Mouse (Mus musculus) embryonic facial prominence, embryonic 14.5 days (tissue): Measurements from ENCODE around the gene Kcnip4. TPM values are rescaled to one million over a fixed set of nuclear protein-coding genes. Genes with fewer than 3 reads are reported as not detected.
A peak's percentile ranks its signal among the peaks of the same experiment; 100 is the strongest.

Experiments used
- ATAC-seq: fragments of 200-750 bp; cut with Nextera tagmentation; 2 replicates; pipeline ENCODE4 v1.8.0; 2017; ENCODE audit warnings: low read depth, moderate number of reproducible peaks, moderate TSS enrichment
- DNase-seq: peaks from one replicate; pipeline ENCODE4 v3.0.0-alpha.2; 2015; ENCODE audit warnings: low spot score
- H3K27ac ChIP-seq: fragments of 300-500 bp; sonication (generic); replicated peaks from 2 replicates; pipeline ENCODE4 v1.5.1; 2014; ENCODE audit warnings: low read depth, mild to moderate bottlenecking, low read length, moderate library complexity
- H3K27me3 ChIP-seq: fragments of 300-500 bp; sonication (generic); replicated peaks from 2 replicates; pipeline ENCODE4 v1.6.1; 2014; ENCODE audit warnings: low read length; ENCODE audit not compliant: control insufficient read depth, insufficient read depth
- H3K36me3 ChIP-seq: fragments of 300-500 bp; sonication (generic); 2 replicates; pipeline ENCODE4 v1.6.1; 2014; ENCODE audit warnings: low read length, mixed read lengths; ENCODE audit not compliant: control insufficient read depth, insufficient read depth
- H3K4me1 ChIP-seq: fragments of 300-500 bp; sonication (generic); 2 replicates; pipeline ENCODE4 v1.6.1; 2014; ENCODE audit warnings: antibody characterized with exemption, low read length; ENCODE audit not compliant: control insufficient read depth, insufficient read depth
- H3K4me2 ChIP-seq: fragments of 300-500 bp; sonication (generic); 2 replicates; pipeline ENCODE4 v1.6.1; 2014; ENCODE audit warnings: low read depth, mild to moderate bottlenecking, low read length, moderate library complexity, mixed read lengths
- H3K4me3 ChIP-seq: fragments of 300-500 bp; sonication (generic); 2 replicates; pipeline ENCODE4 v1.5.1; 2014; ENCODE audit warnings: low read depth, mild to moderate bottlenecking, low read length
- H3K9ac ChIP-seq: fragments of 300-500 bp; sonication (generic); 2 replicates; pipeline ENCODE4 v1.6.1; 2014; ENCODE audit warnings: low read depth, mild to moderate bottlenecking, low read length, moderate library complexity, mixed read lengths
- H3K9me3 ChIP-seq: fragments of 300-500 bp; sonication (generic); 2 replicates; pipeline ENCODE4 v1.6.1; 2016; ENCODE audit warnings: low read length; ENCODE audit not compliant: control insufficient read depth
- WGBS: fragments of 180-500 bp; shearing (Covaris S2); extraction: QIAGEN DNeasy Blood & Tissue Kit; methylation state at CpG from one replicate; pipeline ENCODE4 v1.1.7; 2014; 5-methylcytosine and 5-hydroxymethylcytosine counted together
- polyA plus RNA-seq: library from polyadenylated mRNA; unstranded; fragments of >200 nt; fragmentation: Nextera tagmentation; extraction: Ambion mirVana; gene quantifications from 2 replicates; pipeline ENCODE4 v1.2.1, GENCODE M21; 2014

The Kcnip4 gene
- polyA plus RNA-seq, 1 experiment from 2014 or later = 2.9 TPM

DNA sequence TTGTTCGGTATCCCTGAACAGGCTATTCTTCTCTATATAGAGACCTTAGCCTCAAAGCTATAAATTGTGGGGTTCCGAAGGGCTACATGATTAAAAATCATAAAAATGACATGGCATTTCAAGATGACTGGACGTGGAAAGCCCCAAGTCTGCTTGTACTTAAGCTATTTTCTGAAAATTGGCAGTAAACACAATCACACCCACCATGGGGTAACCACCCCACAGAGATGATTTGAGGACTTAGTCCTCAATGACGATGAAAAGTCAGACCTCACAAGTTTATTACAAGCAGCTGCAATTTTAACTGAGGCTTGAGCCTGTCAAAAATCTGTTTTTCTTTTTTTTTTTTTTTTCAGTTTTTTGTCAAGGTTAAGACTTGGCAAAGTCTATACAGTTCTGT is 527.3 kb downstream of the Kcnip4 start:
- H3K27ac ChIP-seq = no peak overlapping the region
- 54% methylated on average over 4 of the region's 4 CpGs for WGBS
- no peak overlapping the region for H3K4me3 ChIP-seq
- DNase-seq = peak; percentile 42
- ATAC-seq = no peak
- H3K27me3 ChIP-seq = no peaks in the 10 kb centered on the region
- H3K4me2 ChIP-seq = no peak overlapping the region
- no peaks in the 10 kb centered on the region for H3K4me1 ChIP-seq
- H3K36me3 ChIP-seq = no peaks in the 10 kb centered on the region
- H3K9ac ChIP-seq = no peak overlapping the region
- H3K9me3 ChIP-seq = no peaks in the 10 kb centered on the region

DNA sequence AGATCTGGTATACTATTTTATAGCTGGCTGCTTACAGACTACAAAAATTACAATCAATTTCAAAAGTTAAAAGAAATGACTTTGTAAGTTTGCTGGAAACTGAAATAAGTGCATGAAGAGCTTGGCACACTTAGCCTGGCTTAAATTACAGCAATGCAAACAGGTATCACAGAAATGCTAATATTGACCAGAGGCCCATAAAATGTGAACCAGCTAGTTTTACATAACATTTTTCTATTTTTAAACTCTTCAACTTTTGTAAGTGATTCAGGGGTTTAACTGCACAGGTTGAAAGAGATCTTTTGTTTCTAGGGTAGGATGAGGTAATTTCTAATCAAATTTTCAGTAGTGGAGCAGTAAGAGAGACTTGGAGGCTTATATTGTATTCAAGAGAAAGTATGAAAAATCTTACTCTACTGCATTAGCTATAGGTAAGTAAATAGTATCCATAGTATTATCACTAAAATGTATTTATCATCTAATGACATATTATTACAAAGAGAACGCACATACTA is 535.5 kb downstream of the Kcnip4 start:
- H3K4me1 ChIP-seq = no peaks in the 10 kb centered on the region
- DNase-seq (no peak), ATAC-seq (no peak)
- no peak overlapping the region for H3K9ac ChIP-seq
- H3K4me3 ChIP-seq = no peak overlapping the region
- H3K9me3 ChIP-seq = no peaks in the 10 kb centered on the region
- WGBS = 90% methylated on average over 1 of the region's 1 CpGs
- H3K27ac ChIP-seq = no peak overlapping the region
- no peaks in the 10 kb centered on the region for H3K36me3 ChIP-seq
- H3K27me3 ChIP-seq = no peaks in the 10 kb centered on the region
- no peak overlapping the region for H3K4me2 ChIP-seq

- H3K36me3 ChIP-seq = no peaks in the 10 kb centered on the region
- no peak for DNase-seq
- no peak overlapping the region for H3K4me3 ChIP-seq
- no peak for ATAC-seq
- H3K9me3 ChIP-seq = no peaks in the 10 kb centered on the region
- no peak overlapping the region for H3K27ac ChIP-seq
- no peaks in the 10 kb centered on the region for H3K4me1 ChIP-seq
- no peaks in the 10 kb centered on the region for H3K27me3 ChIP-seq
- WGBS = 88% methylated on average over 2 of the region's 2 CpGs
- H3K4me2 ChIP-seq = no peak overlapping the region
- H3K9ac ChIP-seq = no peak overlapping the region
Measured at GRCm38 (mm10) chr5:48942378-48943088, 582.2 kb downstream of the Kcnip4 start.

DNA sequence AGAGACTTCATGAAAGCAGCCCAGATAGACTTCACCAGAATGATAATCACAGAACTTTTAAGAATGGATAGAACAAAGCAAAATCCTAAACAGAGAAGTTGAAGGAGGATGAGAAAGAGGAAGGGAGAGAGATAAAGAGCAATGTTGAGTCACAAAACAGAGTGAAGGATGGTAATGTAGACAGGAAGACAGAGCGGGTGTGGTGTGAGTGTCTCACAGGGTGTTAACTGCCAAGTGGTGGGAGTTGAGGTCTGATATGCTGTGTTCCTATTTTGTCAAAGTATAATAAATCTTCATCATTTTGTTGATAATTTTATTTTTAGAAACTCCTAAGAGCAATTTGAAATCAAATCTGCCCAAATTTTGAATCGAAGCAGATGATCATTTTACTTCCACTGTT is 592.8 kb downstream of the Kcnip4 start:
- 86% methylated on average over 2 of the region's 2 CpGs for WGBS

GRCm38 (mm10) chr5:48890216-48890615 is 634.5 kb downstream of the Kcnip4 start:
- Histone ChIP-seq H3K4me3 (peak overlapping the region; percentile 29), H3K27me3 (peaks cover 3% of the 10 kb centered on the region; the same call in 1 of the 2 replicates), H3K27ac (no peak overlapping the region), H3K4me1 (no peaks in the 10 kb centered on the region), H3K4me2 (peak overlapping the region; percentile 57), H3K9ac (no peak overlapping the region; the same call in 1 of the 2 replicates), H3K9me3 (no peaks in the 10 kb centered on the region), H3K36me3 (no peaks in the 10 kb centered on the region)
- WGBS = 70% methylated on average over 8 of the region's 8 CpGs
- ATAC-seq (no peak), DNase-seq (no peak)

More for the DNA sequence above, 592.8 kb downstream of the Kcnip4 start:
- Histone ChIP-seq H3K36me3 (no peaks in the 10 kb centered on the region), H3K27me3 (no peaks in the 10 kb centered on the region), H3K9ac (no peak overlapping the region), H3K4me3 (no peak overlapping the region), H3K4me2 (no peak overlapping the region), H3K9me3 (no peaks in the 10 kb centered on the region), H3K27ac (no peak overlapping the region), H3K4me1 (no peaks in the 10 kb centered on the region)
- no peak for DNase-seq
- no peak for ATAC-seq

- no peaks in the 10 kb centered on the region for H3K36me3 ChIP-seq
- H3K4me1 ChIP-seq = no peaks in the 10 kb centered on the region
- peak; percentile 76; the same call in 1 of the 2 replicates for ATAC-seq
- H3K9ac ChIP-seq = peak overlapping the region; percentile 42
- no peaks in the 10 kb centered on the region for H3K9me3 ChIP-seq
- no peak overlapping the region for H3K27ac ChIP-seq
- H3K4me3 ChIP-seq = peak overlapping the region; percentile 29
- H3K4me2 ChIP-seq = peak overlapping the region; percentile 57
- H3K27me3 ChIP-seq = peaks cover 3% of the 10 kb centered on the region; the same call in 1 of the 2 replicates
- 14% methylated on average over 18 of the region's 18 CpGs for WGBS
- peak; percentile 35 for DNase-seq
Measured at GRCm38 (mm10) chr5:48889395-48890194, 635.1 kb downstream of the Kcnip4 start.

- Histone ChIP-seq H3K4me2 (no peak overlapping the region), H3K4me1 (no peaks in the 10 kb centered on the region), H3K36me3 (no peaks in the 10 kb centered on the region), H3K27ac (no peak overlapping the region), H3K9me3 (no peaks in the 10 kb centered on the region), H3K4me3 (no peak overlapping the region), H3K9ac (no peak overlapping the region), H3K27me3 (no peaks in the 10 kb centered on the region)
- ATAC-seq (no peak), DNase-seq (no peak)
- WGBS = 52% methylated on average over 2 of the region's 2 CpGs
Measured at GRCm38 (mm10) chr5:48878081-48878480, 646.6 kb downstream of the Kcnip4 start.

GRCm38 (mm10) chr5:48864268-48864967 is 660.3 kb downstream of the Kcnip4 start:
- H3K36me3 ChIP-seq = no peaks in the 10 kb centered on the region
- 76% methylated on average over 3 of the region's 3 CpGs for WGBS

More at GRCm38 (mm10) chr5:48864268-48864967, 660.3 kb downstream of the Kcnip4 start:
- Histone ChIP-seq H3K9me3 (no peaks in the 10 kb centered on the region), H3K4me3 (no peak overlapping the region), H3K27ac (no peak overlapping the region), H3K4me2 (no peak overlapping the region), H3K4me1 (no peaks in the 10 kb centered on the region), H3K9ac (no peak overlapping the region), H3K27me3 (no peaks in the 10 kb centered on the region)
- no peak for DNase-seq
- no peak for ATAC-seq
